Mouse (Mus musculus) forebrain, postnatal 0 days (tissue): ENCODE measurements around the gene Bmp10. TPM values are rescaled to one million over a fixed set of nuclear protein-coding genes. Genes with fewer than 3 reads are reported as not detected.

Experiments
- ATAC-seq: fragments of 200-750 bp; cut with Nextera tagmentation; 2 replicates; pipeline ENCODE4 v1.8.0; 2017; ENCODE audit warnings: mild to moderate bottlenecking, moderate library complexity
- DNase-seq: peaks from one replicate; pipeline ENCODE4 v3.0.0-alpha.2; 2015
- H3K27ac ChIP-seq: fragments of 300-500 bp; sonication (generic); 2 replicates; pipeline ENCODE4 v1.5.1; 2014; ENCODE audit warnings: low read depth, mild to moderate bottlenecking, antibody characterized with exemption, low read length, moderate library complexity, mixed read lengths
- H3K27me3 ChIP-seq: fragments of 300-500 bp; sonication (generic); 2 replicates; pipeline ENCODE4 v1.6.1; 2014; ENCODE audit warnings: mild to moderate bottlenecking, low read length, mixed read lengths; ENCODE audit not compliant: insufficient read depth
- H3K36me3 ChIP-seq: fragments of 300-500 bp; sonication (generic); 2 replicates; pipeline ENCODE4 v1.6.1; 2014; ENCODE audit warnings: mild to moderate bottlenecking, moderate library complexity; ENCODE audit not compliant: insufficient read depth
- H3K4me1 ChIP-seq: fragments of 300-500 bp; sonication (generic); 2 replicates; pipeline ENCODE4 v1.6.1; 2014; ENCODE audit warnings: antibody characterized with exemption; ENCODE audit not compliant: insufficient read depth
- H3K4me2 ChIP-seq: fragments of 300-500 bp; sonication (generic); 2 replicates; pipeline ENCODE4 v1.6.1; 2014; ENCODE audit warnings: low read depth, mild to moderate bottlenecking, moderate library complexity
- H3K4me3 ChIP-seq: fragments of 300-500 bp; sonication (generic); 2 replicates; pipeline ENCODE4 v1.5.1; 2014; ENCODE audit warnings: low read depth, low read length, mixed read lengths
- H3K9ac ChIP-seq: fragments of 300-500 bp; sonication (generic); 2 replicates; pipeline ENCODE4 v1.6.1; 2014; ENCODE audit warnings: mild to moderate bottlenecking
- H3K9me3 ChIP-seq: fragments of 300-500 bp; sonication (generic); 2 replicates; pipeline ENCODE4 v1.6.1; 2016; ENCODE audit warnings: low read length
- CTCF ChIP-seq: sonication (generic); IDR thresholded peaks from 2 replicates; pipeline ENCODE4 v1.5.1; 2016; ENCODE audit warnings: antibody characterized with exemption, control low read depth, low read depth
- WGBS: fragments of 180-500 bp; shearing (Covaris S2); extraction: QIAGEN DNeasy Blood & Tissue Kit; methylation state at CpG from one replicate; pipeline ENCODE4 v1.1.7; 2014; 5-methylcytosine and 5-hydroxymethylcytosine counted together
- polyA plus RNA-seq: library from polyadenylated mRNA; unstranded; fragments of >200 nt; fragmentation: Nextera tagmentation; extraction: Ambion mirVana; gene quantifications from 2 replicates; pipeline ENCODE4 v1.2.1, GENCODE M21; 2015
- total RNA-seq: library from RNA; depleted of rRNA; stranded (reverse); fragments of >200 nt; gene quantifications from 2 replicates; pipeline ENCODE4 v1.2.3, GENCODE M21; 2014; rRNA removed

Bmp10 gene
- total and polyA plus RNA-seq, 2 experiments from 2014 or later, result not detected

DNA sequence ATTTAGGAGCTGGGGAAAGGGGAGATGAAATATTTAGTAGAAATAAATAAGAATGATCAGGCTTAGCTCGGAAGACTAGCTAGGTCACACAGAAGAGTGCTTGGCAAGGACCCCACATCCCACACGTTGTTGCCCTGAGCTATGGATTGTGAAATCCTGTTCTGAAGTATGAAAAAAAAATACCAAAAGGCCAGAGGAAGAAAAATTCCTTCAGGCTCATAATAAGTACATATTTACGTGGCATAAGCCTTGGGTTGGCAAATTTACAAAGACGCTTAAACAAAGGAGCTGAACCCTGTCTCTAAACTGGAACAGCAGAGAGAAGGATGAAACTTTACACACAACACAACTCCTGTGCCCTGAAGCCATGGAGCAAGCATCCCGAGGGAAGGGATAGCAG is 56.0 kb downstream of the Bmp10 start:
- no peaks in the 10 kb centered on the region for H3K9me3 ChIP-seq
- TF ChIP-seq CTCF, result no peak

More for the DNA sequence above, 56.0 kb downstream of the Bmp10 start:
- no peaks in the 10 kb centered on the region for H3K36me3 ChIP-seq
- H3K27me3 ChIP-seq, result no peaks in the 10 kb centered on the region
- WGBS, result 67% methylated on average over 5 of the region's 5 CpGs
- ATAC-seq (no peak), DNase-seq (no peak)
- H3K4me1 ChIP-seq, result no peaks in the 10 kb centered on the region
- no peak overlapping the region for H3K4me2 ChIP-seq
- no peak overlapping the region for H3K4me3 ChIP-seq
- H3K9ac ChIP-seq, result no peak overlapping the region
- H3K27ac ChIP-seq, result no peak overlapping the region

Other genes with a start within 250 kb of the Bmp10 start
- 13.2 and 14.4 TPM in 2 replicates for gene Antxr1, start 93.2 kb upstream of the Bmp10 start, total RNA-seq
- 1.3 and 1.8 TPM in 2 replicates for gene Antxr1, start 93.2 kb upstream of the Bmp10 start, polyA plus RNA-seq
- not detected in 2 replicates for gene Gkn1, start 78.1 kb upstream of the Bmp10 start, total RNA-seq
- gene Gkn1, start 78.1 kb upstream of the Bmp10 start, polyA plus RNA-seq, result not detected in 2 replicates
- gene Gkn2, start 55.6 kb upstream of the Bmp10 start, total RNA-seq, result not detected in 2 replicates
- not detected in 2 replicates for gene Gkn2, start 55.6 kb upstream of the Bmp10 start, polyA plus RNA-seq
- gene Gkn3, start 40.1 kb upstream of the Bmp10 start, total RNA-seq, result not detected in 2 replicates
- gene Gkn3, start 40.1 kb upstream of the Bmp10 start, polyA plus RNA-seq, result 0.86 and 1.0 TPM in 2 replicates
- gene Arhgap25, start 104.3 kb downstream of the Bmp10 start, total RNA-seq, result 2.7 and 3.3 TPM in 2 replicates
- gene Arhgap25, start 104.3 kb downstream of the Bmp10 start, polyA plus RNA-seq, result 1.6 and 2.2 TPM in 2 replicates
- gene Prokr1, start 161.7 kb downstream of the Bmp10 start, total RNA-seq, result 2.5 and 3.1 TPM in 2 replicates
- 1.1 and 1.6 TPM in 2 replicates for gene Prokr1, start 161.7 kb downstream of the Bmp10 start, polyA plus RNA-seq
- 8.1 and 9.1 TPM in 2 replicates for gene Aplf, start 243.2 kb downstream of the Bmp10 start, total RNA-seq
- gene Aplf, start 243.2 kb downstream of the Bmp10 start, polyA plus RNA-seq, result 8.8 and 12.0 TPM in 2 replicates